Mouse (Mus musculus) heart, postnatal 4 days (tissue): Measurements from ENCODE around the gene Acox3. TPM values are rescaled to one million over a fixed set of nuclear protein-coding genes. Genes with fewer than 3 reads are reported as not detected.

Experiments
- DNase-seq: peaks from one replicate; pipeline ENCODE4 v3.0.0; 2021
- total RNA-seq, 2 experiments: library from RNA; stranded (reverse); gene quantifications; 2 replicates each; pipeline ENCODE4 v1.2.3; 2021

Acox3 gene
- total RNA-seq, 2 experiments from 2014 or later: 20.8 to 23.6 TPM

GRCm38 (mm10) chr5:35653743-35654395 is 71.0 kb downstream of the Acox3 start:
- no peak for DNase-seq

GRCm38 (mm10) chr5:35655753-35656485 is 73.1 kb downstream of the Acox3 start:
- no peak for DNase-seq

- DNase-seq: no peak
Observed at GRCm38 (mm10) chr5:35659503-35659902, 76.7 kb downstream of the Acox3 start.

GRCm38 (mm10) chr5:35661210-35661609 is 78.4 kb downstream of the Acox3 start:
- no peak for DNase-seq

- no peak for DNase-seq
Observed at GRCm38 (mm10) chr5:35662021-35662545, 79.2 kb downstream of the Acox3 start.

Other genes with a start within 250 kb of the Acox3 start
- gene Hmx1, start 193.9 kb upstream of the Acox3 start, total RNA-seq: not detected
- gene Cpz, start 57.3 kb upstream of the Acox3 start, total RNA-seq: 1 to 10 TPM; 3.2 to 3.6 TPM
- 1 to 10 TPM; 4.1 to 4.6 TPM for gene Trmt44, start 8.0 kb upstream of the Acox3 start, total RNA-seq
- gene Htra3, start 96.7 kb downstream of the Acox3 start, total RNA-seq: 10 to 100 TPM; 23.3 to 30.8 TPM
- 10 to 100 TPM; 12.9 to 16.2 TPM for gene Sh3tc1, start 156.9 kb downstream of the Acox3 start, total RNA-seq
- gene Ablim2, start 174.8 kb downstream of the Acox3 start, total RNA-seq: 10 to 100 TPM; 10.8 to 11.7 TPM